Mouse (Mus musculus): ENCODE data around the gene Utp4.

- no peak for TF ChIP-seq CTCF (conservative IDR thresholded peaks at IDR 0.05 in 1 of 2, IDR thresholded peaks at IDR 0.05 in 1 of 2; ENCODE audit: low read depth in 2 of 2, low read length in 2 of 2)
- no peak for TF ChIP-seq MAX (IDR thresholded peaks at IDR 0.05; ENCODE audit: low read length)
- TF ChIP-seq POLR2A (IDR thresholded peaks at IDR 0.05; ENCODE audit: low read depth, low read length), result no peak
- no peak for TF ChIP-seq ZMIZ1 (IDR thresholded peaks at IDR 0.05; ENCODE audit: low read depth, low read length)
- no peak for TF ChIP-seq NELFE (IDR thresholded peaks at IDR 0.05; ENCODE audit: low read depth, low read length)
- TF ChIP-seq USF1 (IDR thresholded peaks at IDR 0.05; ENCODE audit: low read depth, low read length), result no peak
- TF ChIP-seq UBTF (IDR thresholded peaks at IDR 0.05; ENCODE audit: low read depth, low read length), result no peak
These were observed 51.3 kb downstream of the Utp4 start for GRCm38 (mm10) chr8:106944756-106945155.

Data from CH12.LX (cell line).